Mouse (Mus musculus) right cerebral cortex, postnatal 14 days (tissue): ENCODE data around the gene Dusp15.

ENCODE experiments used
- DNase-seq: peaks from one replicate; pipeline ENCODE4 v3.0.0; 2022

The Dusp15 gene

GRCm38 (mm10) chr2:152930276-152930675 lies 21.2 kb downstream of the Dusp15 start:
- no peak for DNase-seq

- DNase-seq = no peak
These were observed 22.5 kb downstream of the Dusp15 start for GRCm38 (mm10) chr2:152928988-152929370.

- DNase-seq = no peak
These were observed 23.1 kb downstream of the Dusp15 start for GRCm38 (mm10) chr2:152928219-152928987.

- DNase-seq = no peak
These were observed 24.1 kb downstream of the Dusp15 start for GRCm38 (mm10) chr2:152927371-152927770.

- no peak for DNase-seq
These were observed 24.6 kb downstream of the Dusp15 start for GRCm38 (mm10) chr2:152926896-152927295.

GRCm38 (mm10) chr2:152925189-152925872 lies 26.2 kb downstream of the Dusp15 start:
- no peak for DNase-seq

GRCm38 (mm10) chr2:152924543-152924942 lies 27.0 kb downstream of the Dusp15 start:
- no peak for DNase-seq

- DNase-seq = no peak
These were observed 27.4 kb downstream of the Dusp15 start for GRCm38 (mm10) chr2:152924128-152924527.

GRCm38 (mm10) chr2:152923621-152924020 lies 27.9 kb downstream of the Dusp15 start:
- DNase-seq = no peak

- no peak for DNase-seq
These were observed 29.1 kb downstream of the Dusp15 start for GRCm38 (mm10) chr2:152922376-152922775.

- no peak for DNase-seq
These were observed 33.8 kb downstream of the Dusp15 start for GRCm38 (mm10) chr2:152917671-152918070.

GRCm38 (mm10) chr2:152916111-152916510 lies 35.4 kb downstream of the Dusp15 start:
- DNase-seq = no peak

- DNase-seq = no peak
These were observed 36.0 kb downstream of the Dusp15 start for GRCm38 (mm10) chr2:152915453-152915852.

GRCm38 (mm10) chr2:152914310-152915120 lies 37.0 kb downstream of the Dusp15 start:
- DNase-seq = peak; percentile 88

GRCm38 (mm10) chr2:152913471-152913870 lies 38.0 kb downstream of the Dusp15 start:
- no peak for DNase-seq

- DNase-seq = no peak
These were observed 40.1 kb downstream of the Dusp15 start for GRCm38 (mm10) chr2:152911432-152911831.

GRCm38 (mm10) chr2:152911031-152911430 lies 40.5 kb downstream of the Dusp15 start, which contains the start of gene Mylk2:
Gene Mylk2, plus strand, starts transcription at chr2:152911352.
- DNase-seq = no peak

GRCm38 (mm10) chr2:152909848-152910247 lies 41.6 kb downstream of the Dusp15 start:
- DNase-seq = no peak

GRCm38 (mm10) chr2:152907114-152907943 lies 44.2 kb downstream of the Dusp15 start:
- DNase-seq = no peak

GRCm38 (mm10) chr2:152906274-152907037 lies 45.0 kb downstream of the Dusp15 start:
- DNase-seq = no peak

GRCm38 (mm10) chr2:152905036-152905829 lies 46.3 kb downstream of the Dusp15 start:
- DNase-seq = no peak
